Mouse (Mus musculus): ENCODE data around the gene Ccdc194. TPM values are rescaled to one million over a fixed set of nuclear protein-coding genes. Genes with fewer than 3 reads are reported as not detected.

Ccdc194 gene
- polyA plus RNA-seq, 1 experiment from 2014 or later = not detected

DNA sequence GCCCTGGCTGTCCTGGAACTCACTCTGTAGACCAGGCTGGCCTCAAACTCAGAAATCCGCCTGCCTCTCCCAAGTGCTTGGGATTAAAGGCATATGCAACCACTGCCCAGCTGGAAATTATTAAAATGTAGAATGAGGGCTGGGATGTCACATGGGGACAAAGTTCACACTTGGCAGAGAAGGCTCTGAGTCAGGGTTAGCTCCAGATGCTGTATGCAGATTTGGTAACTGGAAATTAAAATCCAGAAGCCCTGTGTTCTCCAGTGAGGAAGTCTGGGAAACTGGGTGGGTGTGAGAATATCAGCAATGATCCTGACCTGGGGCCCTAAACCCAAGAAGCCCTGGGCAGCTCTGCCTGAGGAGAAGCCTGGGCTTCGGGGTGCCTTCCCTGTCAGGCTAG is 16.2 kb downstream of the Ccdc194 start:
- H3K4me3 ChIP-seq (ENCODE audit: inconsistent target) = no peak overlapping the region
- H3K27ac ChIP-seq = no peak overlapping the region
- 96% methylated on average over 2 of the region's 2 CpGs for WGBS (ENCODE audit: missing documents)
- H3K36me3 ChIP-seq (ENCODE audit: inconsistent target) = no peaks in the 10 kb centered on the region
- no peaks in the 10 kb centered on the region for H3K79me2 ChIP-seq (ENCODE audit: inconsistent target)

DNA sequence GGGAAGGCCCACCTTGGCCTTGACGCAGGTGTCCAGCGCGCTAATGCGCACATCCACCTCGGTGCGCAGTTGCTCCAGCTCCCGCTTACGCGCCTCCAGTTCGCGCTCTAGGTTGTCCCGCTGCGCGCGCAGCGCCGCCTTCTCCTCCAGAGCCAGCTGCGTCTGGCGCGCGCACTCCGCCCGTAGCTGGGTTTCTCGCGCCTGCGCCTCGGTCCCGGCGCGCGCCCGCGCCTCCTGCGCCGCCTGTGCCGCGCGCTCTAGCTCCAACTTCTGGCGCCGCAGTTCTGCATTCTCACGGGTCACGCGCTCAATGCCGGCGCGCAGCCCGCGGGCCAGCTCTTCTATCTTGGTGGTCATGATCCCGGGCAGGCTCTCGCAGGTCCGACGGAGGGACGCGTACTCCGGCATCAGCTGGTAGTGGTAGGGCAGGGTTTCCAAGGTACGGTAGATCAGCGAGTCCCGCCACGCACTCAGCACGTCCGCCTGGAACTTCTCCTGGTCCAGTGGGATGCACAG is 17.9 kb downstream of the Ccdc194 start:
- 2% methylated on average over 53 of the region's 61 CpGs for WGBS (ENCODE audit: missing documents)
- Histone ChIP-seq H3K79me2 (ENCODE audit: inconsistent target) (no peaks in the 10 kb centered on the region), H3K27ac (no peak overlapping the region), H3K4me3 (ENCODE audit: inconsistent target) (no peak overlapping the region), H3K36me3 (ENCODE audit: inconsistent target) (no peaks in the 10 kb centered on the region)

DNA sequence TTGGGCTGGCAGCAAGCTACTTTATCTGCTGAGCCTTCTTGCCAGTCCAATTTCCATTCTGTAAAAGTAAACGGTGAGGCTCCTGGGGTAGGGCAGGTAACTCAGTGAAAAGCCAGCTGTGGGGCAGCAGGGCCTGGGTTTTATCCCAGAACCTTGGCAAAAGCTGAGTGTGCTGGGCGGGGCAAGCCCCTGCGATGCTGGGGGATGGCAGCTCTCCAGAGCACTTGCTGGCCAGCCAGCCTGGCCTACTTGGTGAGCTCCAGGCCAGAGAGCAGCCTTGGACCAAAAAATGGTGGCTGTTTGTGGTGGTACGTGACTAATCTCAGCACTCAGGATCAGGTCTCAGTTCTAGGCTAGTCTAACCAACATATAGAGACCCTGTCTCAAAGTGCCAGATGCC is 19.5 kb downstream of the Ccdc194 start:
- Histone ChIP-seq H3K27ac (no peak overlapping the region), H3K79me2 (ENCODE audit: inconsistent target) (no peaks in the 10 kb centered on the region), H3K36me3 (ENCODE audit: inconsistent target) (no peaks in the 10 kb centered on the region), H3K4me3 (ENCODE audit: inconsistent target) (no peak overlapping the region)
- WGBS (ENCODE audit: missing documents) = 90% methylated on average over 4 of the region's 4 CpGs

DNA sequence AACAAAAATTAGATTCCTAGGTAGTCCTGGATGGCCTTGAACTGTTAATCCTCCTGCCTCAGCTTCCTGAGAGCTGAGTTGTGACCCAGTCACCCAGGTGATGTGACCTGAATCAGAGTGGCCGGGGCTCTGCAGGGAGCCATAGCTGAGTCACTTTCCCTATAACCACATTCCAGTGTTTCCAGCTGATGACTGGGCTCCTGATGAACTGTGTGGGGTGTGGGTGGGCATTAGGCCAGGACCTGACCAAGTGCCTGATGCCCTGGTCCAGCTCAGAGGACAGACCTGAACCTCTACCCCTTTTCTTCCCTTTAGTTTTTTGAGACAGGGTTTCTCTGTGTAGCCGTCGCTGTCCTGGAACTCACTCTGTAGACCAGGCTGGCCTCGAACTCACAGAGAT is 20.2 kb downstream of the Ccdc194 start:
- Histone ChIP-seq H3K36me3 (ENCODE audit: inconsistent target) (no peaks in the 10 kb centered on the region), H3K27ac (no peak overlapping the region)
- 100% methylated on average over 4 of the region's 4 CpGs for whole genome bisulfite sequencing (ENCODE audit: missing documents)

DNA sequence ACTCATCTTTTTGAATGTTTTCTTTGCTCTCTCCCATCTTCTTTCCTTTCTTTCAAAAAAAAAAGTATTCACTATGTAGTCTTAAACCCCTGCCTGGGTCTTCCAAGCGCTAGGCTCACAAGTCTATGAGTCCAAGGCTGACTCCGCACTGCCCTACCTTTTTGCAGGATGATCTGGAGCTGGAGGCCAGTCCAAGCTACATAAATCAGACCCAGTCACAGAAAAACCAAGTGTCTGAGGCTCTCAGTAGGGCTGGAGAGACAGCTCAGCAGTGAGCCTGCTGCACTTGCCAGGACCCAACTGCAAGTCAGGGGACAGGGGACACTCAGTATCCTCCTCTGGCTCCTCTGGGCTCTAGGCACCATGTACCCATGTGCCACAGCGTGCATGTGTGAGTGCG is 21.2 kb downstream of the Ccdc194 start:
- Histone ChIP-seq H3K79me2 (ENCODE audit: inconsistent target) (no peaks in the 10 kb centered on the region), H3K4me3 (ENCODE audit: inconsistent target) (no peak overlapping the region), H3K36me3 (ENCODE audit: inconsistent target) (no peaks in the 10 kb centered on the region), H3K27ac (no peak overlapping the region)
- 98% methylated on average over 4 of the region's 4 CpGs for WGBS (ENCODE audit: missing documents)

More for the DNA sequence above, 20.2 kb downstream of the Ccdc194 start:
- no peak overlapping the region for H3K4me3 ChIP-seq (ENCODE audit: inconsistent target)
- no peaks in the 10 kb centered on the region for H3K79me2 ChIP-seq (ENCODE audit: inconsistent target)

DNA sequence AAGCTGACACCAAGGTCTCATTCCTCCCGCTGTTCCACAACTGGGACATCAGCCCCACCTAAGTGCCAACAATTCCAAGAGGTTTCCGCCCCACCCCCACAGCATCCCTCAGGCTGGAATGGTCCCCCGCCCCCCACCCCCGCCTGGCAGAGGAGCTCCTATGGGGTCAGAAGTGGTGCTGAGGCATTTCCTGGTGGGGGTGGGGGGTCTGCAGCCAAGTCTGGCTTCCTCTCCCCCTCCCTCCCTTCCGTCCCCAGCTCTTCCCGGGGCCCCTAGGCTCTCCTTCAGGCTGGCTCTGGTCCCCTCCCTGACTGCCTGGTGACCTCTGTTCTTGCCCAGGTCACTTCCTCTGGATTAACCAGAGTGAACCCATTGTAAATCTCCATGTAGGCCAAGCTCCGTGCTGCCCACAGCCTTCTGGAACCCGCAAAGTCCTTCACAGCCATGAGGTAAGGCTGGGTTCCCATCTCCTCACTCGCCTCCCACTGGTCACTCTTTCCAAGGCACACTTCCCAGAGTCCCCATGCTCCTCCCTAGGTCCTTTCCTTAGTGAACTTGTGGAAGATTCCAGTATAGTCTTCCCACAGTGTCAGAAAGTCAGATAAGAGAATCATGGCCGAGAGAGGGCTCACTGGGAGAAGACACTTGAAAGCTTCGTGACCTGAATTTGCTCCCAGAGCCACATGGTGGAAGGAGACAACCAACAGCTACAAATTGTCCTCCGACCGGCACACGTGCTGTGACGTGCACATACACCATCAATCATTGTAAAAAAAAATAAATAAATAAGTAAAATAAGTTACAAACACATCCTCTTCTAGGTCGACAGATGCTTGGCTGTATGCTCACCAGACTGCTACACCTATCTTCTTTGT is 26.5 kb downstream of the Ccdc194 start:
- Histone ChIP-seq H3K27ac (no peak overlapping the region), H3K4me3 (ENCODE audit: inconsistent target) (no peak overlapping the region), H3K36me3 (ENCODE audit: inconsistent target) (peaks cover 5% of the 10 kb centered on the region; the same call in 1 of the 2 replicates), H3K79me2 (ENCODE audit: inconsistent target) (no peaks in the 10 kb centered on the region)
- WGBS (ENCODE audit: missing documents) = 74% methylated on average over 14 of the region's 16 CpGs

DNA sequence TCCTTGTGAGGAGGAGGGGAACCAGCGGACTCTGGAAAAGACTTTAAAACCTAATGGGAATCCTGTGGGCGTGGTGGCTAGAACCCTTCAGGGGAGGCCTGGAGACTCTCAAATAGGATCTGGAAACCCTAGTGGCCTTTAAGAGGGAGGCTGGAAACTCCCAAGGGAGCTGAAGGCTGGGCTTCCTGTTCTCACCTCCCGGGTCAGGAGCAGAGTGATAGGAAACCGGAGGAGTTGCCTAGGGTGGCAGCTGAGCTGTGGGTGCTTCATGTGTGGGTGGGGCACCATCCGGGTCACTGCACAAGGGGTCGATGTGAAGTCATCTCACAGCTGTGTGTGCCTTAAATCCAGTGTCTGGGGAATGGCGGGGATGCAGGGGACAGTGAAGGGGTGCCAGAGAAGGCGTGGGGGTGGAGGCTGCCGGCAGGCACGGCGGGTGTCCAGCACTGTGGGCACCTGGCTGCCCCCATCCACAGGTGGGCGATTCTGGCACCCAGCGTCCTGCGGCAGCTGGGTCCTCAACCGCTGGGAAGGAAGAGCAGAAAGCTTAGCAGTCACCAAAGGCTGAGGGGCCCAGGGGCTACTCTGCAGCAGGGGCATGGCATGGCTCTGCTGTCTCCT is 27.5 kb downstream of the Ccdc194 start:
- Histone ChIP-seq H3K79me2 (ENCODE audit: inconsistent target) (no peaks in the 10 kb centered on the region), H3K4me3 (ENCODE audit: inconsistent target) (no peak overlapping the region), H3K36me3 (ENCODE audit: inconsistent target) (peaks cover 9% of the 10 kb centered on the region; the same call in 1 of the 2 replicates), H3K27ac (no peak overlapping the region)
- 85% methylated on average over 15 of the region's 15 CpGs for WGBS (ENCODE audit: missing documents)

DNA sequence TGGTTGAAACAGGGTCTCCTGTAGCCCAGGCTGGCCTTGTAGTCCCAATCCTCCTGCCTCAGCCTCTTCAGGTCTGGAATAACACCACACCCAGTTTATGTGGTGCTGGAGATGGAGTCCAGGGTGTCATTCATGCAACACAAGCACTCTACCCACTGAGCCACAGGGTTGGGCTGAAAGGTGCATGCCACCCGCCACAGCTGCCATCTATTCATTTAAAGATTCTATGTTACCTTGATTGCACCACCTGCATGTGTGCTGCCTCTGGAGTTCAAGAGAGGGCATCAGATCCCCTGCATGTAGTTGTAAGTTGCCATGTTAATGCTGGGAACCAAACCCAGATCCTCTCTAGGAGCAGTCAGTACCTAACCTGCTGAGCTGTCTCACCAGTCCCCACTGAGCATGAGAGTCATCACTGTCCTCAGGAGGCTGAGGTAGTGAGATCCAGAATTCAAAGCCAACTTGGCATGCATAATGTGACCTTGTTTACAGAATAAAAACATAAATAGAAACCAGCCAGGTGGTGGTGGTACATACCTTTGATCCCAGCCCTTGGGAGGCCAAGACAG is 28.4 kb downstream of the Ccdc194 start:
- H3K27ac ChIP-seq = no peak overlapping the region
- H3K4me3 ChIP-seq (ENCODE audit: inconsistent target) = no peak overlapping the region
- 86% methylated on average over 1 of the region's 1 CpGs for WGBS (ENCODE audit: missing documents)
- H3K79me2 ChIP-seq (ENCODE audit: inconsistent target) = no peaks in the 10 kb centered on the region
- peaks cover 13% of the 10 kb centered on the region; the same call in 1 of the 2 replicates for H3K36me3 ChIP-seq (ENCODE audit: inconsistent target)

DNA sequence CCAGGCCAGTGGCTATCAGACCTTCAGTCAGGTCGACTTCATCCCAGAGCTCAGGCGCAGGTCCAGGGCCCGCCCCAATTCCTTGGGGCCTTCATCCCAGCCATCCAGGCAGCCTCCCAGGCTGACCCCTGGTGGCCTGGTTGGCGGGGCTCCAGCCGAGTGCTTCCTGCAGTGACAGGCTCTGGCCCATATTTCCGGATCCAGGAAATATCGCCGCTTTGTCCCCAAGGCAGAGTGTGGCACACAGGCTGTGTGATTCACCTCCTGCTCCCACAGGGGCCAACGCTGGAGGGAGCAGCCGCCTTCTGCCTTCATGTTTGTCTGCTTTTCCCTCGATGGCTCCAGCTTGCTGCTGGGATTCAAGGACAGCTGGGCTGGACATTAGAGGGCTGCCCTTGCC is 29.0 kb downstream of the Ccdc194 start:
- Histone ChIP-seq H3K4me3 (ENCODE audit: inconsistent target) (no peak overlapping the region), H3K36me3 (ENCODE audit: inconsistent target) (peaks cover 17% of the 10 kb centered on the region; the same call in 1 of the 2 replicates), H3K79me2 (ENCODE audit: inconsistent target) (no peaks in the 10 kb centered on the region), H3K27ac (no peak overlapping the region)
- 86% methylated on average over 10 of the region's 11 CpGs for WGBS (ENCODE audit: missing documents)

DNA sequence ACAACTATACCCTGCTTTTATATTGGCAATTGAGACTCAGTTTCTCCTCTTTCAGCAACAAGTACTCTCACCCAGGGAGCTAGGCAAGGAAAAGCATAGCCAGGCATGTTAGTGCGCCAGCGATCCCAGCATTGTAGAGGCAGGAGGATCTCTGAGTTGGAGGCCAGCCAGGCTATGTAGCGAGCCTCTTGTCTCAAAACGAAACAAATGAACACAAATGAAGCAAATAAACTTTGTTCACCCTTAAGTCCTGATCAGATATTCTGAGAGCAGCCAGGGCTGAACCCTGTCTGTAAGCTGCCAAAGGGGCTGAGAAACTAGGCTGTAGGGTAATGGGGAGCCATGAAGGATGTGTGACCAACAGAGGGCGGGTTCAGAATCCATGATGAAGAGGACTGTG is 29.7 kb downstream of the Ccdc194 start:
- Histone ChIP-seq H3K4me3 (ENCODE audit: inconsistent target) (no peak overlapping the region), H3K36me3 (ENCODE audit: inconsistent target) (peaks cover 20% of the 10 kb centered on the region; the same call in 1 of the 2 replicates), H3K79me2 (ENCODE audit: inconsistent target) (no peaks in the 10 kb centered on the region), H3K27ac (no peak overlapping the region)
- WGBS (ENCODE audit: missing documents) = 94% methylated on average over 5 of the region's 5 CpGs

DNA sequence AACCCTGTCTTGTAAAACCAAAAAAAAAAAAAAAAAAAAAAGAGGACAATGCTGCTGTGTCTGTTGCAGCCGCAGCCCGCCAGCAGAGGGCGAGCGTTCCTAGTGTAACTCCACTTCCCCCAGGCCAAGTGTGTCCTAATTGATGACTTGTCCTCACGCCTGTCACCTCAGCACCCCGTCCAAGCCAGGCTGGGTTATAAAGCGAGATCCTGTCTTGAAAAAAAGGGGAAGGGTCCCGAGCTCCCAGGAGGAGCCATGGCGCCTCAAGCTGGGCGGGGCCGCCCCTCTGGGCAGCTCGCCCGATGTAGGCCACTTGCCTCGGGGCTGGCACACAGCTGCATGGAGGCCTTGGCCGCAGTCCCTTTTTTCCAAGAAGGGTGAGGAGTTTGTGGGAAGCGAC is 30.5 kb downstream of the Ccdc194 start:
- peaks cover 27% of the 10 kb centered on the region; the same call in 1 of the 2 replicates for H3K36me3 ChIP-seq (ENCODE audit: inconsistent target)
- H3K4me3 ChIP-seq (ENCODE audit: inconsistent target) = no peak overlapping the region
- H3K27ac ChIP-seq = no peak overlapping the region
- WGBS (ENCODE audit: missing documents) = 25% methylated on average over 10 of the region's 16 CpGs
- H3K79me2 ChIP-seq (ENCODE audit: inconsistent target) = peaks cover 2% of the 10 kb centered on the region; the same call in 1 of the 2 replicates

DNA sequence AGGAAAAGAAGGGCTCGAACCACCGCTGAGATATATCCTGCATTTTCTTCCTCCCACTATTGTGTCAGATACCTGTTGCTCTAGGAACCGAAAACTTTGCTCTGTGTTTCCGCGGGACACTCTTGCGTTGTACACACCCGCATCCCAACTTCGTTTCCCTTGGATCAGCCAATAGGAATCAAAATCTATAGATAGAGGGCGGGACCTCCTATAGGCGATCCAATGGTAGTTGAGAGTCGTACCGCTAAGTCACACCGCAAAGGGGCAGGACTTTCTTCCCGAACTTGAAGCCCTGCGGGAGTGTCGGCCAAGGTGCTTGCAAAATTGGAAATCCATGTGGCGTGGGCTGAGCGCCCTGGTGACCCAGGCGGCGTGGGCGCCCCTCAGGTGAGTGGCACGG is 37.1 kb downstream of the Ccdc194 start:
- 0% methylated on average over 22 of the region's 22 CpGs for WGBS (ENCODE audit: missing documents)
- H3K79me2 ChIP-seq (ENCODE audit: inconsistent target) = peaks cover 12% of the 10 kb centered on the region
- H3K27ac ChIP-seq = peak overlapping the region; percentile 62

DNA sequence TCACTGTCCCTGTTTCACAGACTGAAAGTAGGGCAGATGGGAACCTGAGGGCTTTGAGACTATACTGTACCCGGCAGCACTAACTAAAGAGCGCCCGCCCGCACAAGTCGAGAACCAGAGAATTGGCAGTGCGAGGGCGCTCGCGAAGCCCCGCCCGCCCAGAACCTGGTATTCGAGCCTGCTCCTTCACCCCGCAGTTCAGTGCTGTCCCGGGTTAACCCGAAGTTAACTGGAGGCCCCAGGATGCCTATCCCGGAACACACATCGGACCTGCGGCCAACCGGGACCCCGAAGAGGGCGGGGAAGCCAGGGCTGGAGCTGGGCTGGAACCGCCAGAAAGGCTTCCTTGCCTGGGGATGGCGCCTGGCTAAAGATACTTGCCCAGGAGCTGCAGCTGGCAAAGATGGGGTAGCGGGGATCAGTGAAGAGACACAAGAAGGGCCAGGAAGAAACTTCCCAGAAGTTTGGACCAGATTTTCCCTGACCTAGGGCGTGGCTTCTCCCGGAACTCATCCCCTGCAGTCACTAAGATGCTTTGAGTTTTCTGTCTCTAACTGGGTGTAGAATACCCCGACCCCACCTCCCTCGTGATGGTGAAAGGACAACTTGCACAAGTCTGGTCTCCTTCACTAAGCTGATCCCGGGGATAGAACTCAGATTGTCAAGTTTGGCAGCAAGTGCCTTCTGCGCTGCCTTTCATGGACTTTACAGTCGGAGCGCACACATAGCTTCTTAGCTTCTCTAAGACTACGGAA is 37.6 kb downstream of the Ccdc194 start, which contains the start of gene Gtpbp3:
TSS of gene Gtpbp3 (plus strand) at position 413 of the 755 bp plus-strand sequence.
- H3K79me2 ChIP-seq (ENCODE audit: inconsistent target) = peaks cover 12% of the 10 kb centered on the region
- under 1% methylated on average over 33 of the region's 33 CpGs for WGBS (ENCODE audit: missing documents)
- peak within 1 kb of the TSS; percentile 62 for H3K27ac ChIP-seq
- peak within 1 kb of the TSS; percentile 72 for H3K4me3 ChIP-seq (ENCODE audit: inconsistent target)
- H3K36me3 ChIP-seq (ENCODE audit: inconsistent target) = peaks cover 18% of the 10 kb centered on the region; the same call in 1 of the 2 replicates

More for the DNA sequence above, 37.1 kb downstream of the Ccdc194 start:
- peaks cover 18% of the 10 kb centered on the region; the same call in 1 of the 2 replicates for H3K36me3 ChIP-seq (ENCODE audit: inconsistent target)
- peak overlapping the region; percentile 72 for H3K4me3 ChIP-seq (ENCODE audit: inconsistent target)

DNA sequence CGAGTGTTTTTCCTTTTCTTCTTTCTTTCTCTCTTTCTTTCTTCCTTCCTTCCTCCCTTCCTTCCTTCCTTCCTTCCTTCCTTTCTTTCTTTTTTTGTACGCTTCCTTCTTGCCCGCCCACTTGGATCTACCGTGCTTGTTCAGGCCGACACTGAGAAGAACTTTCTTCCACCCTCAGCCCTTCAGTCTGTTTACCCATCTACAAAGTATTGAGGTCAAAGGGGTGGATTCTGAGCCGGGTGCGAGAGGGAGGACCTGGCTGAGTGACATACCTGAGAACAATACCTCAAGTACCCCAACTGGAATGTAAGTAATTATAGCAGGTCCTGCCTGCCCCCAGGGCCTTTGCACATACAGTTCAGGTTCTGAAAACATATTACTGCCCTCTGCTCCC is 39.4 kb downstream of the Ccdc194 start:
- Histone ChIP-seq H3K4me3 (ENCODE audit: inconsistent target) (no peak overlapping the region), H3K79me2 (ENCODE audit: inconsistent target) (peaks cover 12% of the 10 kb centered on the region), H3K27ac (no peak overlapping the region), H3K36me3 (ENCODE audit: inconsistent target) (peaks cover 10% of the 10 kb centered on the region; the same call in 1 of the 2 replicates)
- WGBS (ENCODE audit: missing documents) = 34% methylated on average over 4 of the region's 7 CpGs
